Mouse (Mus musculus): ENCODE data around the gene Prrx1.

Gene Prrx1

GRCm38 (mm10) chr1:163313101-163313773, at the start of gene Prrx1:
Gene Prrx1 (minus strand): TSS chr1:163313710.
- DNase-seq (ENCODE audit: low spot score): no peak

- no peak for DNase-seq (ENCODE audit: low spot score)
Observed at GRCm38 (mm10) chr1:163362202-163362601, 48.7 kb upstream of the Prrx1 start.

GRCm38 (mm10) chr1:163361376-163361775, 47.9 kb upstream of the Prrx1 start:
- no peak for DNase-seq (ENCODE audit: low spot score)

GRCm38 (mm10) chr1:163360796-163361195, 47.3 kb upstream of the Prrx1 start:
- DNase-seq (ENCODE audit: low spot score): no peak

- no peak for DNase-seq (ENCODE audit: low spot score)
Observed at GRCm38 (mm10) chr1:163359521-163359920, 46.0 kb upstream of the Prrx1 start.

GRCm38 (mm10) chr1:163358165-163358564, 44.7 kb upstream of the Prrx1 start:
- DNase-seq (ENCODE audit: low spot score): no peak

GRCm38 (mm10) chr1:163357733-163358132, 44.2 kb upstream of the Prrx1 start:
- DNase-seq (ENCODE audit: low spot score): no peak

GRCm38 (mm10) chr1:163356167-163356566, 42.7 kb upstream of the Prrx1 start:
- no peak for DNase-seq (ENCODE audit: low spot score)

GRCm38 (mm10) chr1:163355626-163356156, 42.2 kb upstream of the Prrx1 start:
- no peak for DNase-seq (ENCODE audit: low spot score)

- DNase-seq (ENCODE audit: low spot score): no peak
Observed at GRCm38 (mm10) chr1:163350988-163351387, 37.5 kb upstream of the Prrx1 start.

- no peak for DNase-seq (ENCODE audit: low spot score)
Observed at GRCm38 (mm10) chr1:163345541-163345940, 32.0 kb upstream of the Prrx1 start.

- DNase-seq (ENCODE audit: low spot score): no peak
Observed at GRCm38 (mm10) chr1:163344931-163345330, 31.4 kb upstream of the Prrx1 start.

GRCm38 (mm10) chr1:163339219-163339561, 25.7 kb upstream of the Prrx1 start:
- no peak for DNase-seq (ENCODE audit: low spot score)

- no peak for DNase-seq (ENCODE audit: low spot score)
Observed at GRCm38 (mm10) chr1:163338525-163339218, 25.2 kb upstream of the Prrx1 start.

- DNase-seq (ENCODE audit: low spot score): peak; percentile 12
Observed at GRCm38 (mm10) chr1:163337821-163338220, 24.3 kb upstream of the Prrx1 start.

GRCm38 (mm10) chr1:163327279-163327678, 13.8 kb upstream of the Prrx1 start:
- no peak for DNase-seq (ENCODE audit: low spot score)

- DNase-seq (ENCODE audit: low spot score): no peak
Observed at GRCm38 (mm10) chr1:163319669-163320571, 6.4 kb upstream of the Prrx1 start.

GRCm38 (mm10) chr1:163316920-163317319, 3.4 kb upstream of the Prrx1 start:
- DNase-seq (ENCODE audit: low spot score): no peak

- DNase-seq (ENCODE audit: low spot score): no peak
Observed at GRCm38 (mm10) chr1:163314829-163315301, 1.4 kb upstream of the Prrx1 start.

GRCm38 (mm10) chr1:163313921-163314725, 613 bp upstream of the Prrx1 start:
- no peak for DNase-seq (ENCODE audit: low spot score)
